Mouse (Mus musculus): ENCODE measurements around the gene Duoxa1. TPM values are rescaled to one million over a fixed set of nuclear protein-coding genes. Genes with fewer than 3 reads are reported as not detected.

Duoxa1 gene
- polyA plus RNA-seq, 2 experiments = 6.9 to 10.3 TPM

DNA sequence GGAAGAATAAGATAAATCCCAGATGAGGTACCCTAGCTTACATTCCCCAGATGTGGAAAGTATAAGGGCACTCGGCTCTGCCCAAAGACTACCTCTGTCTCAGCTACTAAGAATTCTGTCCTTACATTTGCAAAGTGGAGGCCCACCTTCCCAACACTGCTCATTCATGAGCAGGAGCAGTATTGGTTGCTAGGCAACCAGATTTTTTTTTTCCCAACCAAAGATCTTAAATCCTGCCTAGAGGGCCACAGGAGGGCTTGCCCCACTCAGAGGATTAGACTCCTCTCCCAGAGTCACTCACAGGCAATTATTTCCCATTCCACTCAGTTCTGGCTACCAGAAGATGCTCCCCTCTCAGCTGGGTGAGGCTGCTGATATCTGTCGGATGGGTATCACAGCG, 48.8 kb downstream of the Duoxa1 start:
- H3K9me3 ChIP-seq (ENCODE audit: control insufficient read depth, low read length) = no peaks in the 10 kb centered on the region
- H3K27me3 ChIP-seq (ENCODE audit: control insufficient read depth, insufficient read depth, low read length) = no peaks in the 10 kb centered on the region
- H3K9ac ChIP-seq (ENCODE audit: low read depth, low read length, severe bottlenecking) = no peak overlapping the region
- ATAC-seq (ENCODE audit: low FRiP score, low read depth) (no peak), DNase-seq (ENCODE audit: low spot score) (peak; percentile 55)
- no peak for TF ChIP-seq POLR2A (IDR thresholded peaks at IDR 0.05; ENCODE audit: borderline replicate concordance, extremely low read depth, insufficient read depth, insufficient read length)
- 77% methylated on average over 3 of the region's 3 CpGs for WGBS
- H3K36me3 ChIP-seq (ENCODE audit: control insufficient read depth, insufficient read depth, low read length) = no peaks in the 10 kb centered on the region; the same call in 1 of the 2 replicates
- H3K4me3 ChIP-seq (replicated peaks; ENCODE audit: low read length) = no peak overlapping the region
- peaks cover 4% of the 10 kb centered on the region; the same call in 1 of the 2 replicates for H3K4me1 ChIP-seq (ENCODE audit: control insufficient read depth, insufficient read depth, low read length)
- H3K4me2 ChIP-seq (replicated peaks; ENCODE audit: low read depth, low read length, severe bottlenecking) = no peak overlapping the region
- H3K27ac ChIP-seq (replicated peaks; ENCODE audit: low read depth, low read length) = no peak overlapping the region

DNA sequence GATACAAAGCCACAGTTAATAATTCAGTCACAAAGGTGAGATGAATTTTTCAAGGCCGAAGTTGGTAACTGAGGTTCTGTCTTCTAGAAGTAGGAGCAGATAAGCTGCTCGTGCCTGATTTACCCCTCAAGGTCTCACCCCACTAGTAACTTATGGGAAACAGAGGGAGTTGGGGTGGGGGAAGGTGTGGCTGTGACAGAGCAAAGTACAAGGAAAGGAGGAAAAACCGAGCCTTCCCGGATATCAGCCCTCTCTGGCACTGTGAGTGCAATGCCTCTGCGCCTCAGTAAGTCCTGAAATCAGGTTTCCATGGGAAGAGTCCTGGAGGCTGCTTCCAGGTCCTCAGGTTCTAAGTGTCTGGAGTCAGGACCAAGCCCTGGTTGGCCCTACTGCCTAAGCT, 52.8 kb downstream of the Duoxa1 start:
- WGBS = 88% methylated on average over 5 of the region's 5 CpGs
- no peak for TF ChIP-seq POLR2A (IDR thresholded peaks at IDR 0.05; ENCODE audit: borderline replicate concordance, extremely low read depth, insufficient read depth, insufficient read length)
- H3K27ac ChIP-seq (replicated peaks; ENCODE audit: low read depth, low read length) = no peak overlapping the region
- no peak overlapping the region for H3K9ac ChIP-seq (ENCODE audit: low read depth, low read length, severe bottlenecking)
- DNase-seq (ENCODE audit: low spot score) = no peak
- peaks cover 4% of the 10 kb centered on the region; the same call in 1 of the 2 replicates for H3K4me1 ChIP-seq (ENCODE audit: control insufficient read depth, insufficient read depth, low read length)
- no peak for ATAC-seq (ENCODE audit: low FRiP score, low read depth)
- no peak overlapping the region for H3K4me3 ChIP-seq (replicated peaks; ENCODE audit: low read length)
- H3K27me3 ChIP-seq (ENCODE audit: control insufficient read depth, insufficient read depth, low read length) = no peaks in the 10 kb centered on the region
- no peaks in the 10 kb centered on the region; the same call in 1 of the 2 replicates for H3K36me3 ChIP-seq (ENCODE audit: control insufficient read depth, insufficient read depth, low read length)
- no peaks in the 10 kb centered on the region for H3K9me3 ChIP-seq (ENCODE audit: control insufficient read depth, low read length)
- H3K4me2 ChIP-seq (replicated peaks; ENCODE audit: low read depth, low read length, severe bottlenecking) = no peak overlapping the region

DNA sequence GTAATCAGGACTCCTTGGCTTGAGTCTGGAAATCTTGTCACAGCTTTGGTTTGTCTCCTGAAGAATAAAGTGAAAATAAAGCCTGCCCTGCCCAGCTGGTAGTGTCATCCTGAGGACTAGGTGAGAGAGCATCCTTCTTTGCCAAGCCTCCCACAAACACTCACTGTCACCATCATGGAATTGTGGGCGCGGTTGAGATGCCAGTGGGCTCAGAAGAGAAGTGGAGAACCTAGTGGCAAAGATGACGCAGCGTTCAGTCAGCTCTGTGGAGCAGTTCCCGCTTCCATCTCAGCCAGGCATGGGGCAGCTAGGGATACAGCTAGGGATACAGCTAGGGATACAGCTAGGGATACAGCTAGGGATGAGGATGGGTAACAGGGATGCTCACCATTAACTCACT, 57.5 kb downstream of the Duoxa1 start:
- Histone ChIP-seq H3K36me3 (ENCODE audit: control insufficient read depth, insufficient read depth, low read length) (no peaks in the 10 kb centered on the region; the same call in 1 of the 2 replicates), H3K4me3 (replicated peaks; ENCODE audit: low read length) (no peak overlapping the region), H3K9ac (ENCODE audit: low read depth, low read length, severe bottlenecking) (no peak overlapping the region), H3K4me1 (ENCODE audit: control insufficient read depth, insufficient read depth, low read length) (no peaks in the 10 kb centered on the region), H3K9me3 (ENCODE audit: control insufficient read depth, low read length) (no peaks in the 10 kb centered on the region), H3K4me2 (replicated peaks; ENCODE audit: low read depth, low read length, severe bottlenecking) (no peak overlapping the region), H3K27ac (replicated peaks; ENCODE audit: low read depth, low read length) (no peak overlapping the region), H3K27me3 (ENCODE audit: control insufficient read depth, insufficient read depth, low read length) (no peaks in the 10 kb centered on the region)
- no peak for DNase-seq (ENCODE audit: low spot score)
- ATAC-seq (ENCODE audit: low FRiP score, low read depth) = no peak
- TF ChIP-seq POLR2A (IDR thresholded peaks at IDR 0.05; ENCODE audit: borderline replicate concordance, extremely low read depth, insufficient read depth, insufficient read length) = no peak
- 93% methylated on average over 5 of the region's 5 CpGs for WGBS

Other genes with a start within 250 kb of the Duoxa1 start
- 11.4 and 13.6 TPM in 2 replicates for gene Spg11, start 195.3 kb downstream of the Duoxa1 start, polyA plus RNA-seq (2012; rRNA removed)
- gene Spg11, start 195.3 kb downstream of the Duoxa1 start, polyA plus RNA-seq (2014; fragmentation: Nextera tagmentation; extraction: Ambion mirVana) = 8.7 and 10.5 TPM in 2 replicates
- gene B2m, start 166.0 kb downstream of the Duoxa1 start, polyA plus RNA-seq (2012; rRNA removed) = 125 and 145 TPM in 2 replicates
- gene B2m, start 166.0 kb downstream of the Duoxa1 start, polyA plus RNA-seq (2014; fragmentation: Nextera tagmentation; extraction: Ambion mirVana) = 298 and 308 TPM in 2 replicates
- 0.08 and 0.17 TPM in 2 replicates for gene Trim69, start 153.0 kb downstream of the Duoxa1 start, polyA plus RNA-seq (2012; rRNA removed)
- not detected in 2 replicates for gene Trim69, start 153.0 kb downstream of the Duoxa1 start, polyA plus RNA-seq (2014; fragmentation: Nextera tagmentation; extraction: Ambion mirVana)
- 0.03 and 0.04 TPM in 2 replicates for gene Patl2, start 127.5 kb downstream of the Duoxa1 start, polyA plus RNA-seq (2012; rRNA removed)
- 0.17 TPM in 1 of 2 replicates, not detected in the other for gene Patl2, start 127.5 kb downstream of the Duoxa1 start, polyA plus RNA-seq (2014; fragmentation: Nextera tagmentation; extraction: Ambion mirVana)
- not detected in 2 replicates for gene Terb2, start 127.5 kb downstream of the Duoxa1 start, polyA plus RNA-seq (2012; rRNA removed)
- not detected in 2 replicates for gene Terb2, start 127.5 kb downstream of the Duoxa1 start, polyA plus RNA-seq (2014; fragmentation: Nextera tagmentation; extraction: Ambion mirVana)
- 14.8 and 17.6 TPM in 2 replicates for gene Sord, start 79.0 kb downstream of the Duoxa1 start, polyA plus RNA-seq (2012; rRNA removed)
- gene Sord, start 79.0 kb downstream of the Duoxa1 start, polyA plus RNA-seq (2014; fragmentation: Nextera tagmentation; extraction: Ambion mirVana) = 30.8 and 38.9 TPM in 2 replicates
- 0.16 and 0.27 TPM in 2 replicates for gene Duox2, start 15.3 kb downstream of the Duoxa1 start, polyA plus RNA-seq (2012; rRNA removed)
- gene Duox2, start 15.3 kb downstream of the Duoxa1 start, polyA plus RNA-seq (2014; fragmentation: Nextera tagmentation; extraction: Ambion mirVana) = 0.08 and 0.54 TPM in 2 replicates
- gene Duoxa2, start 14.8 kb downstream of the Duoxa1 start, polyA plus RNA-seq (2012; rRNA removed) = 0.41 and 0.61 TPM in 2 replicates
- gene Duoxa2, start 14.8 kb downstream of the Duoxa1 start, polyA plus RNA-seq (2014; fragmentation: Nextera tagmentation; extraction: Ambion mirVana) = 0.18 and 0.72 TPM in 2 replicates
- 1.2 and 1.5 TPM in 2 replicates for gene Duox1, start 1.9 kb upstream of the Duoxa1 start, polyA plus RNA-seq (2012; rRNA removed)
- gene Duox1, start 1.9 kb upstream of the Duoxa1 start, polyA plus RNA-seq (2014; fragmentation: Nextera tagmentation; extraction: Ambion mirVana) = 1.2 and 1.6 TPM in 2 replicates
- 34.1 and 34.2 TPM in 2 replicates for gene Shf, start 55.4 kb upstream of the Duoxa1 start, polyA plus RNA-seq (2012; rRNA removed)
- gene Shf, start 55.4 kb upstream of the Duoxa1 start, polyA plus RNA-seq (2014; fragmentation: Nextera tagmentation; extraction: Ambion mirVana) = 6.5 and 7.8 TPM in 2 replicates
- gene Slc28a2, start 112.7 kb upstream of the Duoxa1 start, polyA plus RNA-seq (2012; rRNA removed) = 1.0 and 1.4 TPM in 2 replicates
- gene Slc28a2, start 112.7 kb upstream of the Duoxa1 start, polyA plus RNA-seq (2014; fragmentation: Nextera tagmentation; extraction: Ambion mirVana) = 0.50 and 0.78 TPM in 2 replicates
- not detected in 2 replicates for gene Gm14085, start 171.2 kb upstream of the Duoxa1 start, polyA plus RNA-seq (2012; rRNA removed)
- not detected in 2 replicates for gene Gm14085, start 171.2 kb upstream of the Duoxa1 start, polyA plus RNA-seq (2014; fragmentation: Nextera tagmentation; extraction: Ambion mirVana)

Measured in limb, embryonic 14.5 days (tissue).